Mouse (Mus musculus): ENCODE data around the gene Zbtb4.

The Zbtb4 gene

DNA sequence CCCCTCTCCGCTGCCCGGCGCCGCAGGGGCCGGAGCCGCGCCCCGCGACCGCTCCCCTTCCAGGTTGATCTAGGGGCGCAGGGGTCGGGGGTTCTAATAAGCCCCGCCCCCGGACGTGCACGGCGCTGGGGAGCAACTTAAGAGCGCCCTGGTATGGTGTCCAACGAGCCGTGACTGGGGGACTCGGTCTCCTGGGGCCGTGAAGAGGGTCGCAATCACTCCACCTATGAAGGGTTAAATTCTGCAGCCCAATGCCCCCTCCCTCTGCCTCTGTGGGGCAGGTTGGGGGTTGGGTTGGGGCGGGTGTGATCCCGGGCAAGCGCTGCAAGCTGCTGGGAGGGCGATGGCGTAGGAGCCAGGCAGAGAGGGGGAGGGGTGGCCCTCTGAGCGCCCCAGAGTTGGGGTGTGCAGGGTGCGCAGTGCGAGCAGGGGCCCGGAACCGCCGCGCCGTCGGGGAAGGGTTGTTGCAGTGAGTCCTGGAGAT lies 456 bp downstream of the Zbtb4 start:
- peak; percentile 71 for DNase-seq (ENCODE audit: low spot score)

DNA sequence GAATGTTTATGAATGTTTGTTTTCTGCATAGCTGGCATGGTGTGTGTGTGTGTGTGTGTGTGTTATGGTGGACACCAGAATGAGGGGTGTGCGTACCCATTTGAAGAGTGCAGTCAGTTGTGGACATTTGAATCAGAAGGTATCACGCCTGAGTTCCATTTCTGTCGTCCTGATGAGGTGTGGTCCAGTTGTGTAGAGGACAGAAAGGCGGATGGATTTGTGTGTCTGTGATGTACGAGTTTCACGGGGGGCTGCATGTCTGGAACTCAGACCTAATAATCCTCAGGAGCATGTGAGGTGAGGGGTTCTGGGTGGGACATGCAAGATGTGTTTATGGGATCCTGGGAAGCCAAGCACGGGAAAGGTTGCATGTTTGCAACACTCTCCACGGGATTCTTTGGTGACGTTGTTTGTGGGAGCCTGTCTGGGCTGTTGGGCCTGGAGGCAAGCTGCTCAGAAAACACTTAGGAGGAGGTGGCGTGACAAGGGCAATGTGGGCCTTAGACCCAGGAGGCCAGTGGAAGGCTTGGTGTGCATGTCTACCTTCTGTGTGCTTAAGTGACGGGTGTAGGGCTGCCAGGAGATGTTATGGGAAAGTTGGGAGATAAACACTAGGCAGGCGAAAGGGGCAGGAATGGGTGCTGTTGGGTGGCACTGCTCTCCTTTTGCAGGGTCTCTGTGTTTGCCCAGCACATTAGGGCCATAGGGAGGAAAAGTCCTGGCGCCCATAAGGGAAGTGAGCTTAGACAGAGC lies 1.3 kb downstream of the Zbtb4 start:
- DNase-seq (ENCODE audit: low spot score): no peak

DNA sequence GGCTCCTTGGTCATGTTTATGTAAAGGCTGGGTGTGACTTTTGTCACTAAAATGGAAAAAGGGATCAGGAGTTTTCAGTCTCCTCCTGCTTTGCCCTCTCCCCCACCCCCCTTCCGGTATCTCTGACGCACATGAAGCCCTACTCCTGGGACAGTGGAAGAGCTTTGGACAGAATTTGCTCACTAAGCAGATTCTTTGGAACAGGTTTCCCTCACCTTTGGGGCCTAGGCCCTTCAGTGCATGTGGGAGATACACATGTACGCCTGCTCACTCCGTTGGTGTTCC lies 1.9 kb downstream of the Zbtb4 start:
- no peak for DNase-seq (ENCODE audit: low spot score)

DNA sequence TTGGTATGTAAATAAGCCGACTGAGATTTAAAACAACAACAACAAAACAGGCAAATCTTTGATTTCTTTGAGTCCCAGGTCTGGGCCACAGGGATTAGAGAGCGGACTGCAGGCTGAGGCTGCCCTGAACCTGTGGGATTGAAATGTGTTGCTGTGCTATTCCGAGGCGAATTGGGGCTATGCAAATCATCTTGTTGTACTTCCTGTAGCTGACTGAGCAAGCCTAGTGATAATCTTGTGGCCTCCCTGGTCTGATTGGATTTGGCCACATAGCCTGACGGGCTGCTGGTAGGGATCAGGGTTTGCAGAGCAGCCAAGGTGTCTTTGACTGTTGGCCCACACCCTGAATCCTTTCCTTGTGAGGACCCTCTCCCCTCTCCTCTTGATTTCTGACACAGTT lies 9.2 kb downstream of the Zbtb4 start:
- DNase-seq (ENCODE audit: low spot score): no peak

DNA sequence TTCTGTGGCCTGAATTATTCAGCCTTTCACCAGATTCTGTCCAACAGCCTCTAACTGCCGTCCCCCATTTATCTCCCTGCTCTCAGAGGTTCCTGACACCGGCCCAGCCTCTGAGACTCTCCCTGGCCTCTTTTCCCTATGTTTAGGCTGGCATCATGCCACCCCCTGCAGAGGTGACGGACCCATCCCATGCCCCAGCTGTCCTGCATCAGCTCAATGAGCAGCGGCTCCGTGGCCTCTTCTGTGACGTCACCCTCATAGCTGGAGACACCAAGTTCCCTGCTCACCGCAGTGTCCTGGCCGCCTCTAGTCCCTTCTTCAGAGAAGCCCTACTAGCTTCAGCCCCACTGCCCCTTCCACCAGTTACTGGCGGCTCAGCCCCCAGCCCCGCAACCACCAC lies 10.0 kb downstream of the Zbtb4 start:
- DNase-seq (ENCODE audit: low spot score): no peak

DNA sequence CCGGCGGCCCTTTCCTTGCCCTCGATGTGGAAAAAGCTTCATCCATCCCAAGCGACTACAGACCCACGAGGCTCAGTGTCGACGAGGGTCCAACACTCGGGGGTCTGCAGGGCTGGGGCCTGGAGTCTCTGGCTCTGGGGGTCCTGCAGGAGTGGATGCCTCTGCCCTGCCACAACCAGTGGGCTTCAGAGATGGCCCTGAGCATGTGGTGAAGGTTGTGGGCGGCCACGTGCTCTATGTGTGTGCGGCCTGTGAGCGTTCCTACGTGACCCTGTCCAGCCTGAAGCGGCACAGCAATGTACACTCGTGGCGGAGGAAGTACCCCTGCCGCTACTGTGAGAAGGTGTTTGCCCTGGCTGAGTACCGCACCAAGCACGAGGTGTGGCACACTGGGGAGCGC lies 10.8 kb downstream of the Zbtb4 start:
- no peak for DNase-seq (ENCODE audit: low spot score)

DNA sequence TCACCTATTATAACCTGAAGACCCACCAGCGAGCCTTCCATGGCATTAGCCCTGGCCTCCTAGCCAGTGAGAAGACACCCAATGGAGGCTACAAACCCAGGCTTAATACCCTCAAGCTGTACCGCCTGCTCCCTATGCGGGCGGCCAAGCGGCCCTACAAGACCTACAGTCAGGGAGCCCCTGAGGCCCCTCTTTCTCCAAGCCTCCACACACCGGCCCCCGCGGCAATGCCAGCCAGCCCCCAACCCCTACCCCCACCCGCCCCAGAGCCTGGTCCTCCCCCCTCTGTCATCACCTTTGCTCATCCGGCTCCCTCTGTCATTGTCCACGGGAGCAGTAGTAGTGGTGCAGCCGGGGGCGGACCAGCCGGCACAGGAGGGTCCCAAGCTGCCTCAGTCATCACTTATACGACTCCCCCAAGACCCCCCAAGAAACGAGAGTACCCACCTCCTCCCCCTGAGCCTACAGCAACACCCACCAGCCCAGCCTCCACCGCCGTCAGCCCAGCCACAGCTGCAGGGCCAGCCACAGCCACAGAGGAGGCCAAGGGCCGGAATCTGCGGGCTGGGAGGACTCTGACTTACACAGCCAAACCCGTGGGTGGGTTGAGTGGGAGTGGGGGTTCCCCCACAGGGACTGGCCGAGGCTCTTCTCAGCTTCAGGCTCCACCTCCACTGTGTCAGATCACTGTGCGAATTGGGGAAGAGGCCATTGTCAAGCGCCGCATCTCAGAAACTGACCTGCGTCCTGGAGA lies 12.0 kb downstream of the Zbtb4 start:
- DNase-seq (ENCODE audit: low spot score): no peak

DNA sequence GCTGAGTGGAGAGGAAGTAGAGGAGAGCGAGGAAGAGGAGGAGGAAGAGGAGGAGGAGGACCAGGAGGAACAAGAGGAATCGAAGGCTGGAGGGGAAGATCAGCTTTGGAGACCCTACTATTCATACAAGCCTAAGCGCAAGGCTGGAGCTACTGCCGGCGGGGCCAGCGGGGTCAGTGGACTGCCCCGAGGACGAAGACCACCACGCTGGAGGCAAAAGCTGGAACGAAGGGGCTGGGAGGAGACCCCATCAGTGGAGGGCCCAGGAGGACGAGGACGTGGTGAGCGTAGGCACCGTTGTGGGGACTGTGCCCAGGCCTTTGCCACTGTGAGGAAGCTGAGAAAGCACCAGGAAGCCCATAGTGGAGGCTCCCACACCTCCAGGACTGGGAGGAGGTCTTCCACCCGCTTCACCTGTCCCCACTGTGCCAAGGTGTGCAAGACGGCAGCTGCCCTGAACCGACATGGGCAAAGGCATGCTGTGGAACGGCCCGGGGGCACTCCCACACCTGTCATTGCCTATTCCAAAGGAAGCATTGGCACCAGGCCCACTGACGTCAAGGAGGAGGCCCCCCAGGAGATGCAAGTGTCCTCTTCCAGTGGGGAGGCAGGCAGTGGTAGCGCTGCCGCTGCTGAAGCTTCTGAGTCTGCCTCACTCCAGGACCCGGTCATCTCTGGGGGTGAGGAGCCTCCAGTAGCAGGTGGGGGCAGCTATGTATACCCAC lies 12.7 kb downstream of the Zbtb4 start:
- DNase-seq (ENCODE audit: low spot score): no peak

DNA sequence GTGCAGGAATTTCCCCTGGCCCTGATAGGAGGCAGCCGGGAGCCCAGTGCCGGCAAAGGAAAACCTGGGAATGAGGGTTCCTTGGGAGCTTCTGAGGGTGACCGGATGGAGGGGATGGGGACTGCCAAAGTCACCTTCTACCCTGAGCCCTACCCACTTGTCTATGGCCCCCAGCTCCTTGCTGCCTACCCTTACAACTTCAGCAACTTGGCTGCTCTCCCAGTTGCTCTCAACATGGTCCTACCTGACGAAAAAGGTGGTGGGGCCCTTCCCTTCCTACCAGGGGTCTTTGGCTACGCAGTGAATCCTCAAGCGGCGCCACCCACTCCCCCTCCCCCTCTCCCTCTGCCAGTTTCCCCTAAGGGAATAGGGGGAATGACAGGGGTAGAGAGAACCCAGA lies 13.3 kb downstream of the Zbtb4 start:
- no peak for DNase-seq (ENCODE audit: low spot score)

DNA sequence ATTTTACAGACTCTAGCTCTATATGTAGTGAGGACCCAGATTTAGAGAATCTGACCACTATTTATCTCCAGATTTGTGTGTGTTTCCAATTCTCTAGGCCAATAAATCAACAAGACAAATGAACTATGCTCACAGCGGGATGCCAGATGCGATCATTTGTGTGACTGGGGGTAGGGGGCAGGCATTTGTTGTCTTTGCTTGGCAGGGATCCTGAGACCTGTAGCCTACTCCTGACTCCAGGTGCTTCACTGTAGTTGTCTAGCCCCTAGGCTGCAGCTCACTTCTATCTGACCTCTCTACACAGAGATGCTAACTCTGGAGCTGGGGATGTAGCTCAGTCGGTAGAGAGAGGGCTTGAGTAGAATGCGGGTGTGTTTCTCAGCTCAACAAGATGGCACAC lies 16.1 kb downstream of the Zbtb4 start:
- DNase-seq (ENCODE audit: low spot score): no peak

DNA sequence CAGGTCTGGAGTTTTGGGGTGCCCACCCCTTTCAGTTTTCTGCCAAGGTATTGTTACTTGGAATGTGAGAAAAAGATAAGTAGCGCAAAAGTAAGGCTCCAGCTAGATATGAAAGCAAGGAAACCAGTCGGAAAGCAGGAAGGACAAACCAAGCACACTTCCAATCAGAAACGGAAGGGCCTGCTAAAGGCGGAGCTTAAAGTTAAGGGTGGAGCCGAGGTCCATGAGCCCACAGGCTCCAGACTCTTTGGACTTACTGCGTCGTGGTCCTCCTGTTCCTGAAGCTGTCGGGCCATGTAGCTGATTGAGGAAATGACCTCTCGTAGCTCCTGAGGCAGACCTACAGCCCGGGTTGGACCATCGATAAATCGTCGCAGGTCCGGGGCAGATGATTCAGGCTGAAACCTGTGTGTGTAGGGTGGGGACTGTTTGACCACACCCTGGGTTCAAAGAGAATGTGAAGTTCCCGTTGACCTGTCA lies 19.1 kb downstream of the Zbtb4 start:
- DNase-seq (ENCODE audit: low spot score): no peak

DNA sequence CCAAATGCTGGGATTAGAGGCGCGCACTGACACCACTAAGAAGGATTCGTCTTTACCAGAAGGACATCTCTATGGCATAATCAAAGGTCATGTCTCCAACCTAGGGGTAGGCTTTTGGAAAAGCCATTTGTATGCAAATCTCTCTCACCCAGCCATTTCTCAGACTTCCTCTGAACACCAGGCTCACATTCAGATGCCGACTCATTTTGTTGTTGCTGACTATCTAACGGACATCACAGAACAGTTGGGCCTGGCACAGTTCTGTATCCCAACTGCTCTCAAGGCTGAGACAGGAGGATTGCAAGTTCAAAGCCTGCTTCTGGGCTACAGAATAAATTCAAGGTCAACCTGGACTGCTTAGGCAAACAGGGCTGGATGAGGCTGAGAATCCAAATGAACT lies 21.6 kb downstream of the Zbtb4 start:
- no peak for DNase-seq (ENCODE audit: low spot score)

DNA sequence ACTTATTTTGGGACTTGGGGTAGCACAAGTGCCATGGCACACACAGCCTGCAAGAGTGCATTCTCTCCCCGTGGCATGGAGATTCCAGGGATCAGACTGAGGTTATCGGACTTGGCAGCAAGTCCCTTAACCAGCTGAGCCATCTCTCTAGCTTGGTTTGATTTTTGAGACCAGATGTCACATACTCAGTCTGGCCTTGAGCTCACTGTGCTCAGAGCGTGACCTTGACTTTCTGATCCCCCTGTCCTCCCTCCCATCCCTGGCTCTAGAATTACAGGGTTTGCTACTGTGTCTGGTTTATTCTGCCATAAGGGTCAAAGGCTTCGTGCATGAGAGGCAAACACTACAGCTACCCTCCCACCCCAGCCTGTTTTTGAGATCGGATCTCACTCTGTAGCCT lies 23.7 kb downstream of the Zbtb4 start:
- DNase-seq (ENCODE audit: low spot score): no peak

DNA sequence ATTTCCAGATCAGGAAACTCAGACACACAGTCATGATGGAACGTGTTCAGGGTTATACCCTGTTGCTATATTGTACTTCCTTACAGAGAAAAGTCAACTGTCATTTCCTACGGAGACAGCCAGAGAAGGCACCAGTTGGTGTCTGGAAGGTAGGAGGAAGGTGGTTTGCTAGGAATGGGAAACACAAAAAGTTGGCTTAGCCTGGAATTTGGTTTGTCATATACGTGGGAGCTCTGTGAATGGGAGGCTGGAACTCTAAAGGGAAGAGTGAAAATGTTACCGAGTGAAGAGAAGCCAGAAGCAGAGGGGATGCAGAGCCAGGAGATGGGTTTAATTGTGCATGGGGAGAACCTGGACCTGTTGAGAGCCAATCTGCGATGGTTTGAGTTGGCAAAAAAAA lies 25.7 kb downstream of the Zbtb4 start:
- DNase-seq (ENCODE audit: low spot score): no peak

DNA sequence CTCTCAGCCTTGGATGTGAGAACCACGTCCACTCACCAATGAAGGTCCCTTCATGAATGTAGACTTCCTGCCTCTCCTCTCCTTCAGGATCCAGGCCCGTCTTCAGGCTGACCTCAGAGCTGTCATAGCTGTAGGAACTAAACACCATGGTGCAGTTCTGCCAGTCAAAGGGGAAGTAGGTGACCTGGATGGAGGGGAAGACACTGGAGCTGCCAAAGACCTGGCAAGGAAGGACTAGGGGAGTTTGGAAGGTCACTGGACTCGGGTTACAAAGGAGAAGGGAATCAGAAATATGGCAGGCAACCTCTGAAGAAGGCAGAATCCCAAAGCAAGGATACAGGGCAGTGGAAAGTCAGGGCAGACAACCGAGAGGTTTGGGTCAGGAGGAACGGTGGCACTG lies 27.7 kb downstream of the Zbtb4 start:
- DNase-seq (ENCODE audit: low spot score): no peak

DNA sequence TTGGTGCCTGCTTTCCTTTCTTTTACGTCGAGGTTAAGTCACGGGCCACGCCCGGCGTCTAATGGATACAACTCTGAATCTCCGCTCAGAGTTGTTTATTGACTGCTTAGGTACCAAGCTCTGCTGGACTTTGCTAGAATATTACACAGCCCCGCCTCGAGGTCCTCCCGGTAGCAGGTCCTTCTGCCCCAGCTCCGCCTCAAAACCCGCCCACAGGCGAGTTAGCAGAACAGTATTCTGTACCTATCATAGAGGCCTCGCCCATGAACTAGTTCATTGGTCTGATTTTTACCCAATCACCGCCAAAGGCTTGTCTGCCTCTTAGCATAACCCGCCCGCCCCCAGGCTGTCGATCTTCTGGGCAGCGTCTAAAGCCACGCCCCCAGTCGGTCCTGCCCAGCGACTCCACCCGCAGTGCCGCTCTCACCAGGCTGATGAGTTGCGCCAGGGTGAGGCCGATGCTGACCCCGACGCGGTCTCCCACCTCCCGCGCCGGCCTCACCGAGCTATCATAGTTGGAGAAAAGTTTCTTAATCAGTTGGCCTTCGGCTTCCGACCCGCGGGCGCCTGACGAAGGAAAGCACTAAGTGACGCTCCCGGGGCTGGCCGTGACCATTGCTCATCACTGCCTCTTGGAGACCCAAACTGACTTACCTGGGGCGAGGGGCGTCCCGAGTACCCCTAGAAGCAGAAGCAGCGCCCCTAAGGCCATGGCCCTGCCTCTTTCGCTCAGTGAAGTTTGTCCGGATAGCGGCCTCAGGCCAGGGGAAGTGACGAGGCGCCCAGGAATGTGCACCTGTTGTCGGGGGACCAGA lies 29.7 kb downstream of the Zbtb4 start, which contains the start of gene Chrnb1:
Gene Chrnb1 (minus strand): TSS at position 776 of the 815 bp plus-strand sequence.
- peak; percentile 90 for DNase-seq (ENCODE audit: low spot score)

DNA sequence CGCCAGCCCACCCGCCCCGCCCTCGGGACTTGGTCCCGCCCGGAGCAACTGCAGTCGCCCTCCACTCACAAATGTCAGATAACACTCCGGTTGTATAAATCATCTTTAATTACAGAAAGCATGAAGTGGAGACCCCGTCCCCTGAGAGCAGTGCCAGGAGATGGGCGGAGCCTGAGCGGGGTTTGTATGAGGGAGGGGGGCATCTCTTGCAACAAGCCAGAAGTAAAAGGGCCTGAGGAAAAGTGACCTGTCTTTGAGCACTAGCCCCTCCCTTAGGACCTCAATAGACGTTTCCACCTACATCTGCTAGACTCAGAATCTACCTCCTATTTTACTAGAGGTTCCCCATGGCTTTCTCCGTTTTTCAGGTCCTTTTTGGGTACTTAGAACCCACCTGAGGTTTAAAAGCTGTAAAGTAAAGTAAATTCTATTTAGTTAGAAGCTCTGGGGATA lies 30.3 kb downstream of the Zbtb4 start:
- DNase-seq (ENCODE audit: low spot score): no peak

DNA sequence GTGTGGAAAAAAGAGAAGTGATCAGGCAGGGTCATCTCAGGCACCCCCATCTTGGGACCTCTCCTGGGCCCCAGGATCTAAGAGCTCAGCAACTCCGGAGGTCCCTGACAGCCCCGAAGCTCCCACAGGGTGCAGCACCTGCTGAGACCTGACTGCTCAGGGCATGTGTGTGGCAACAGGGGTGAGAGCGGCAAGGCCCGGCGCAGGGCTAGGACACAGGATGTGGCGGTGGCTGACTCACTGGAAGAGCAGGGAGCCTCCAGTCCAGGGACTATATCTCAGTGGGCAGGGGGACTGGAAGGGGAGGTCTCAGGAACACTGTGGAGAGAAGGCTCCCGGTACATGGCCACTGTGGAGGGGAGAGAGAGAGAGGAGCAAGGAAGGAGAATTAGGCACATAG lies 32.2 kb downstream of the Zbtb4 start:
- DNase-seq (ENCODE audit: low spot score): no peak

DNA sequence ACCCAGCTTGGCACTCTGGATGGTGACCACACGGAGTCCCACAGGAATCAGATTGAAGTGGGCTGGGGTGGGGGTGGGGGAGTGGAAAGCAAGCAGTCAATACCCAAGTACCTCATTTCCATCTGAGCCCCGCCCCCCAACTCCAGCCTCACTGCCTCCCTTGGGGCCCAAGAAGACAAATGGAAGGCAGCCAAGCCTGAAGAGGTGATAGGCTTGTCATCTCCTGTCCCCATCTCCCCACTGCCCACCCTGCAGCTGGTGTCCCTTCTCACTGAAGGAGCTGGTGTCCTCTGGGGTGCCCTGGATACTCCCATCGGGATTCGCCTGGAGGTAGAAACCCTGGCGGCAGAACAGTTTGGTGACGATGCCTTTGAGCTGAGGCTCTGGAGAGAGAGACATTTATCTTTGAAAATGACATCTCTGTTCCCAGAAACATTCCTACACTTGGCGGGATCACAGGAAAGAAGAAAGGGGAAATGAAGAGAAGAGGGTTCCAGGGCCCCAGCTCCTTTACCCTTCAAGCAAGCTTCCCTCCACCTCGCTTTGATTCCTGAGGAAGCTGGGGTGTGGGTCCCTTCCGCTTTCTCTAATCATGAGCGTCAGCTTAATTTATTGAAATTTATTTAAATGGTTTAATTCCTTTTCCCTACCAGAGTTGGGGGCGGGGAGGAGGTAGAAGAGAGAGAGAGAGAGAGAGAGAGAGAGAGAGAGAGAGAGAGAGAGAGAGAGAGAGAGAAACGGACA lies 33.9 kb downstream of the Zbtb4 start:
- DNase-seq (ENCODE audit: low spot score): no peak

DNA sequence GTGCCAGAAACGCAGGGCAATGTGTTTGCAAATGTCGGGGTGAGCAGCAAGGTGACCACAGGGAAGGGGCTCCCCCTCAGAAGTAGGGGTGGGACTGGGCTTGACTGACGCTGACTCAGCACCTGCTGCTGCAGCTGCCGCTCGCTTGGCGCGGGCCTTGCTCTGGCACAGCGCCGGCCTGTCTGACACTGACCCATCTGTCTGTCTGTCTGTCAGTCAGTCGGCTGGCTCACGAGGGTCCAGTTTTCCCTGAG lies 34.4 kb downstream of the Zbtb4 start:
- no peak for DNase-seq (ENCODE audit: low spot score)

DNA sequence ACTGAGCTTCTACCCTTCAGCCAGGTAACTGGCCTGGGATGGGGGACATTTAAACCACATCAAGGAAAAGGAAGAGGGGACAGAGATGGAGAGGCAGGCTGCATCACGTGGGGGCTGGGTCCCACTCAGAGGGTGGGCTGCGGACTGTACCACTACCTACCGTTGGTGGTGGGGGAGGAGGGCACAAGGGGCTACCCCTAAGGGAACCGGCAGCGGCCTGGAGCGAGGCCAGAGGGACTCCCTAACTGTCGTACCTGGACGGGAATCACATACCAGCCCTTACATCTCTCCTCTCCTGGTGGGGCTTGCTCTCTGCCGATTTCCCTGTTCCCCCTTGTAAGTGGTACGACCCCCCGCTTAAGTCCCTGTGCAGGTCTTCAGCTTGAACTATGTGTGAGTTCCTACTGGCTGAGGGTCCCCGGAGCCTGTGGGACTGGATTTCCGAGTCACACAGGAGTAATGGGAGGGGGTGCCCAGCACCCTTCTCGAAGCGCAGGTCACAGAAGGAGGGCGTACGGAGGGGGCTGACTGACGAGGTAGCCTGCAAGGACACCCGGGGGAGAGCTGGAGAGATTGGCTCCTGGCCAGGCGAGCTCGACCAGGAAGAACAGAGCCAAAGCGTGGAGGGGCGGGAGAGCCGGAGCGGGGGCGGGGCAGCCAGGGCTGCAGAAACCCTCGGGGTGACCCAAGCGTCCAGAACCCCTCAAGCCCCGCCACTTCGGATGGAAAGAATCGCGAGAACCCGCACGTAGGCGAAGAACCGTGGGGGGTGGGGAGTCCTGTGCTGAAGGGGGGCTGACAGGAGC lies 34.9 kb downstream of the Zbtb4 start:
- peak; percentile 76 for DNase-seq (ENCODE audit: low spot score)
